Mouse (Mus musculus) spleen, postnatal 10 days (tissue): ENCODE results near the gene Ptprm.

Experiments
- DNase-seq, 2 experiments: peaks; one replicate each; pipeline ENCODE4 v3.0.0; 2021 to 2022; ENCODE audit warnings: low spot score in 2 of 2

The Ptprm gene

DNA sequence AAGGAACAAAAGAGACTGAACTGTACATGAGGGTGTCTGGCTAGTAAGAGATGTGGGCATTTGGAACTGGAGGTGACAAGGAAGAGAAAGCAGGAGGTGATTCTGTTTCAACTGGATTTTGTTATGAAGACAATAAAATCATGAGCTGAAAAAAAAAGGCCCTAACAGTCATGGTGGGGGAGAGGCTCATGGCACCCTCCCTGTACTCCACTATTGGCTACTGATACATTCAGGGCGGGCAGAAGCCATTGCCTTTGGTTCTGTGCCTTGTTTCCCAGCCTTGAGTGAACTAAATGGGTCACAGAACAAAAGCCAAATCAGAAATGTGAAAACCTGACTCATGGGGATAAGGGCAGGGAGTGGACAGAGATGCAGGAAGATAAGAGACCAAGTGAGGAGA lies 575.2 kb downstream of the Ptprm start:
- no peak for DNase-seq

DNA sequence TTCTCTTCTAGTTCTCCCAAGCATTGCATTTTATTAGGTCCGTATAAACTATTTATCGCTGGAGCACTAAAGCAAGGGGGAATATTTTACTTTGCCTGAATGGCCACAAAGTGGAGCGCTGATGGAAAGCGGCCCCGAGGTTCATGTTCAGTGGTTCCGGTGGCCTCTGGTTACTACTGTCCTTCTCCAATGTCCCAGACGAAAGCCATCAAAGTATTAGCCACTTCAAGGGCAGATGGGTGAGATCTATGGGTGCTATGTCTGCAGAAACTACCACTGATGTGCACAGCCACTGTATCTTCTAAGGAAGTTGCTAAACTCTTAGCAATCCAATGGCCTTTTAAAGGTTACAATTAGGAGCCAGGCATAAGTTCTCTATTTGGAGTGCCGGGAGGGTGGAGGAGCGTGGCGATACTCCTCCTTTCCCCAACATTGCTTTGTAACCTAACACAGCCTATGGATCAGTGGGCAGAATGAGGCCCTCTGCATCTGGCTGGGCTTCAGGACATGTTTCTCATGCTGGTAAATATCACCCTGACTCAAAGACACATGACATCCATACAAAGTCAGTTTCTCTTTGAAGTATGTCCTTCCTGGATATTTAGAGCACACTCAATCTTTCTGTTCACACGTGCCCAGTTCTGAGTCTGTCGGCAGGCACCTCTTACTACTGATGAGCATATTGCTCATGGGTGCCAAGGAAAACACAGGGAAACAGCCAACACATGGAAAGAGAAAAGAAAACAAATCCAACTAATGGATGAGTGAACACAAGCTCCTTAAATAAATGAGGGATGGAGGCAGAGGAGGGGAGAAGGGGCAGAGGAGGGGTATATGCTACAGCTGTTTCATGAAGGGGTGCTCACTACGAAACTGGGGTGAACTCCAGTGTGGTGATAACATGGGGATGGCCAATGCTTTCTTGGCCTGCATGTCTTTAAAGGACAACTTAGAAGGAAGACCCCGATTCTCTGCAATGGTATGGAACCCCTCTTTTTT lies 584.6 kb downstream of the Ptprm start:
- DNase-seq: no peak

GRCm38 (mm10) chr17:66768689-66769275 lies 585.5 kb downstream of the Ptprm start:
- DNase-seq: no peak

- no peak for DNase-seq
Observed at GRCm38 (mm10) chr17:66766166-66766565, 588.1 kb downstream of the Ptprm start.

DNA sequence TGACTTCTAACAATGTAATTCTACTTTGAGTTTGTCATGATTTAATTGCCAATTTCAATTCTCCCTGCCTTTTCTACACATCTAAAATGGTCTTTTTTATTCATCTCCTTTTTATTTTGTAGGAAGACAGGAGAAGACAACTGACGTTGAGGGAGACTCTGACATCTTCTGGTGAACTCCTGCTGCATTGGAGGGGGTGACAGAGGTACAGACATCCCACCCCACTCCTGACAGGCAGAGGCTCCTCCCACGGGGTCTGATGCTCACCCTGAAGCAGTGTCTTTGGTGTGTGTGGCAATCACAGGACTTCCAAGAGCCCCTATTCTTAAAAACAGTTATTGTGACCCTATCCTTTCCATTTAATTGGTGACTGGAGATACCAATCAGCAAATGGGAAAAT lies 589.8 kb downstream of the Ptprm start:
- no peak for DNase-seq

GRCm38 (mm10) chr17:66762716-66763115 lies 591.5 kb downstream of the Ptprm start:
- no peak for DNase-seq

GRCm38 (mm10) chr17:66761326-66762296 lies 592.6 kb downstream of the Ptprm start:
- DNase-seq: no peak

DNA sequence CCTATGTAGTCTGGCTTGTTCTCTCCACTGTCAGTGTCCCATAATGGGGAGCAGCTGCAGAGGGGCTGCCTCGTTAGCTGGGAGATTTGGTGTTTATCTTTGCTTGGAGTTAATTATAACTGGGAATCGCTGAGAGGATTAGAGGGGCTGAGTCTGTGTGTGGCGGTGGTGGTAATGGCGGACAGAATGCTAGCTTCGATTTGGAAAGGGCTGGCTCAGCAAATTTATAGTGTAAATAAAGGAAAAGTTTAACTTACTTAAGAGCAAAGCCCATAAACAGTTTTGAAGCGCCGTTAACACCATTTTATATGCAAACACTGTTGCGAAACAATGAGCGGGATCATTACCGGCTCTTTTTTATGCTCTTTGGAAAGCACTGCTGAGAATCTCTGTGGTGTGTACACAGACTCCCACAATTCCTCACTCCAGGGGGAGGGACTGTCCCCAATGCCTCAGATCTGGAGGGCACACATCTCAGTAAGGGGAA lies 597.2 kb downstream of the Ptprm start:
- DNase-seq: no peak

DNA sequence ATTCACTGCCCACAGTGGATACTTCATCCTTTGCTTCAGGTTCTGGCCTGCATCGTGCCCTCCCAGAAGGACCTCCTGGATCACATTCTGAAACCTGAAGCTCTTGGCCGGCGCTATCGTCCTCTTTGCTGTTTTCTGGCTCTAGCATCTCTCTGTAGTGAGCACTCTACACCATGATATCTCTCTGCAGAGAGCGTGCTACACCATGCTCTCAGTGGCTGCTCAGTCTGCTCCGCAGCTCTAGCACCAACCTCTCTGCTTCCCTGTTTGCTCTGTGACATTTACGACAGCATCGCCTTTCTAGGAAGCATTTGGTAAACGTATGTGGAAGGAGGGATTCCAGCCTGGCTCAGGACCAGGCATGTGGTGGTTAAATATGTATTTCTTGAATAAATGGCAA lies 597.8 kb downstream of the Ptprm start:
- DNase-seq: no peak

- DNase-seq: no peak
Observed at GRCm38 (mm10) chr17:66755191-66755654, 599.0 kb downstream of the Ptprm start.

- DNase-seq: no peak
Observed at GRCm38 (mm10) chr17:66754208-66754865, 599.9 kb downstream of the Ptprm start.

- DNase-seq: no peak
Observed at GRCm38 (mm10) chr17:66751746-66752145, 602.5 kb downstream of the Ptprm start.

DNA sequence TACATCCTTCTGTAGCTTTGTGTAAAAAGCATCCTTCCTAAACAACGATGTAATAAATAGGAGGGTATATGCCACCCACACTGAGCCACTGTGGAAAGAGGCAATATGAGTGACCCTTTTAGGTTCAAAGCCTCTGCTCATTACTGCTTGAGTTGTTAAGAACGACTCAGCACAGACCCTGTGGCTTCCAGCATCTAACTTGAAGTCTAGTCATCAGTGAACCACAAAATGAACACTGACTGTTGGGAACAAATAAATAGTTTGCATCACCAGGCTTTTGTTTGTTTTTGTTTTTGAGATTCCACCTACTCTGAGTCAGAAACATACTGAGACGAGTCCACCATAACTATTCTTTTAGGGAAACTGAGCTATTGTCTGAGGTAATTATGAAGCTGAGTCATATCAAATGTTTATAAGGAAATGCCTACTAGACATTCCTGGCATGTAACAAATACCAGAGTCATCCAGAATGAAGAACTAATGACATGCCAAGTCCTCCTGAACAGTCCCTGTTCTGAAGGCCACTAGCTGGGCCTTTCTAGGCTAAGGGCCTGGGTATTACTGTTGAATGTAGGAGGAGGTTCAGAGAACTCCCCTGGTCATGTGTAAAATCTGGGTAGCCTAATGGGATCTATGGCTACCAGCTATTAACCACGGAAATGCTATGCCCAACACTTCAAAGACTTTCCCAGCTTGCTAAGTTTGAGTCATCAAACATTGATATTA lies 603.6 kb downstream of the Ptprm start:
- DNase-seq: no peak

- DNase-seq: no peak
Observed at GRCm38 (mm10) chr17:66749976-66750375, 604.3 kb downstream of the Ptprm start.

DNA sequence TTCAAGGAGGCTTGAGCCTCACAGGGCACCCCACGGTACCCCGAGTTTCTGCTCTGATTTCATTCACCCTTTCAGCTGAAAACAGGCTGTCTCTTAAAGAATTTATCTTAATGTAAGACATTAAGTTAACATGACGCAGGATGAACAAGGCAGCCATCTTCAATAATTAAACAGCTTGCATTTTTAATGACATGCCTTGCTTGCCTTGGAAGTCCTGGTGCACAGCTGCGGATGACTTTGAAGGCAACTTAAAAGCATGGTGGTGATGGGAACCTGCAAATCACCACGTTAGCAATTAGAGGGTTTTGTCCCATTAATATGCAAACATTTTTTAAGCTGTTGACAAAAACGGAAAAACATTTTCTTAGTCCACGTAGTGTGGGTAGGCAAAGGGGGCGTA lies 607.8 kb downstream of the Ptprm start:
- no peak for DNase-seq

DNA sequence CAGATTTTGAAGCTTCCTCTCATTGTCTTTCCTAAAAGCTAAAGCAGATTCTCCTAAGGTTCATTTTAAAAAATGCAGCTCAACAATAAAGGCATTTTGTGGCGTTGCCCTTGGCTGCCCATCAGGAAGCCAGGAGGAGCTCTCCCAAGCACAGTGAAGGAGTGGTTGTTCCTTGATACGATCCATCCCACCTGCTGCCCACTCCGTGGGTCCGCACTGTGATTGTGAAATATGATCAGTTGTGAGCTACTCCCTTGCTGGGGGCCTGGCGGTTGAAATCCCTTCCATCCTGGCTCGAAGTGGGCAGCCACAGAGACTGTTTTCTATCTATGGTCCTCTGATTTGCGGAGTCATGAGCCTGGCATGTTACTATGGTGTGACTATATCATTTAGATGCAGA lies 610.9 kb downstream of the Ptprm start:
- no peak for DNase-seq

- no peak for DNase-seq
Observed at GRCm38 (mm10) chr17:66738779-66739345, 615.4 kb downstream of the Ptprm start.

- no peak for DNase-seq
Observed at GRCm38 (mm10) chr17:66738331-66738730, 615.9 kb downstream of the Ptprm start.

GRCm38 (mm10) chr17:66736450-66736849 lies 617.8 kb downstream of the Ptprm start:
- no peak for DNase-seq

- DNase-seq: no peak
Observed at GRCm38 (mm10) chr17:66733541-66733940, 620.7 kb downstream of the Ptprm start.
